Mouse (Mus musculus): ENCODE results near the gene Hnf1b. TPM values are rescaled to one million over a fixed set of nuclear protein-coding genes. Genes with fewer than 3 reads are reported as not detected.

Hnf1b gene
- polyA plus RNA-seq, 1 experiment from 2014 or later, result not detected

- Histone ChIP-seq H3K27me3 (ENCODE audit: control insufficient read depth, insufficient read depth, low read length) (no peaks in the 10 kb centered on the region), H3K4me2 (ENCODE audit: low read depth, low read length) (no peak overlapping the region), H3K9me3 (replicated peaks; ENCODE audit: control insufficient read depth, low read length) (no peaks in the 10 kb centered on the region), H3K4me3 (ENCODE audit: low read depth, low read length) (no peak overlapping the region), H3K36me3 (replicated peaks; ENCODE audit: control insufficient read depth, insufficient read depth, low read depth, low read length) (no peaks in the 10 kb centered on the region), H3K4me1 (ENCODE audit: control insufficient read depth, insufficient read depth, low read length) (no peaks in the 10 kb centered on the region), H3K27ac (replicated peaks; ENCODE audit: low read depth, low read length) (no peak overlapping the region), H3K9ac (replicated peaks; ENCODE audit: low read length) (no peak overlapping the region)
- WGBS, result 94% methylated on average over 8 of the region's 8 CpGs
- no peak for ATAC-seq (replicated peaks; ENCODE audit: insufficient number of reproducible peaks, low FRiP score, low TSS enrichment, low read depth)
- DNase-seq (ENCODE audit: low spot score), result no peak
Measured at GRCm38 (mm10) chr11:83885175-83885574, 35.3 kb downstream of the Hnf1b start.

GRCm38 (mm10) chr11:83886746-83887145 is 36.9 kb downstream of the Hnf1b start:
- Histone ChIP-seq H3K36me3 (replicated peaks; ENCODE audit: control insufficient read depth, insufficient read depth, low read depth, low read length) (no peaks in the 10 kb centered on the region), H3K9me3 (replicated peaks; ENCODE audit: control insufficient read depth, low read length) (no peaks in the 10 kb centered on the region), H3K27ac (replicated peaks; ENCODE audit: low read depth, low read length) (no peak overlapping the region), H3K4me1 (ENCODE audit: control insufficient read depth, insufficient read depth, low read length) (no peaks in the 10 kb centered on the region), H3K4me2 (ENCODE audit: low read depth, low read length) (no peak overlapping the region), H3K4me3 (ENCODE audit: low read depth, low read length) (no peak overlapping the region), H3K9ac (replicated peaks; ENCODE audit: low read length) (no peak overlapping the region), H3K27me3 (ENCODE audit: control insufficient read depth, insufficient read depth, low read length) (no peaks in the 10 kb centered on the region)
- DNase-seq (ENCODE audit: low spot score) (no peak), ATAC-seq (replicated peaks; ENCODE audit: insufficient number of reproducible peaks, low FRiP score, low TSS enrichment, low read depth) (no peak)
- 82% methylated on average over 3 of the region's 3 CpGs for WGBS

GRCm38 (mm10) chr11:83891366-83891765 is 41.5 kb downstream of the Hnf1b start:
- ATAC-seq (replicated peaks; ENCODE audit: insufficient number of reproducible peaks, low FRiP score, low TSS enrichment, low read depth), result no peak
- no peak overlapping the region for H3K27ac ChIP-seq (replicated peaks; ENCODE audit: low read depth, low read length)
- no peaks in the 10 kb centered on the region for H3K36me3 ChIP-seq (replicated peaks; ENCODE audit: control insufficient read depth, insufficient read depth, low read depth, low read length)
- H3K9me3 ChIP-seq (replicated peaks; ENCODE audit: control insufficient read depth, low read length), result no peaks in the 10 kb centered on the region
- peak; percentile 9 for DNase-seq (ENCODE audit: low spot score)
- H3K4me1 ChIP-seq (ENCODE audit: control insufficient read depth, insufficient read depth, low read length), result no peaks in the 10 kb centered on the region
- WGBS, result 42% methylated on average over 6 of the region's 6 CpGs
- no peak overlapping the region for H3K4me2 ChIP-seq (ENCODE audit: low read depth, low read length)
- H3K4me3 ChIP-seq (ENCODE audit: low read depth, low read length), result no peak overlapping the region
- no peak overlapping the region for H3K9ac ChIP-seq (replicated peaks; ENCODE audit: low read length)
- no peaks in the 10 kb centered on the region for H3K27me3 ChIP-seq (ENCODE audit: control insufficient read depth, insufficient read depth, low read length)

GRCm38 (mm10) chr11:83893325-83893724 is 43.5 kb downstream of the Hnf1b start:
- no peak overlapping the region for H3K9ac ChIP-seq (replicated peaks; ENCODE audit: low read length)
- H3K36me3 ChIP-seq (replicated peaks; ENCODE audit: control insufficient read depth, insufficient read depth, low read depth, low read length), result no peaks in the 10 kb centered on the region
- DNase-seq (ENCODE audit: low spot score), result no peak
- no peaks in the 10 kb centered on the region for H3K4me1 ChIP-seq (ENCODE audit: control insufficient read depth, insufficient read depth, low read length)
- no peak overlapping the region for H3K4me3 ChIP-seq (ENCODE audit: low read depth, low read length)
- H3K27ac ChIP-seq (replicated peaks; ENCODE audit: low read depth, low read length), result no peak overlapping the region
- no peaks in the 10 kb centered on the region for H3K27me3 ChIP-seq (ENCODE audit: control insufficient read depth, insufficient read depth, low read length)
- no peak overlapping the region for H3K4me2 ChIP-seq (ENCODE audit: low read depth, low read length)
- H3K9me3 ChIP-seq (replicated peaks; ENCODE audit: control insufficient read depth, low read length), result no peaks in the 10 kb centered on the region
- 77% methylated on average over 9 of the region's 9 CpGs for WGBS
- ATAC-seq (replicated peaks; ENCODE audit: insufficient number of reproducible peaks, low FRiP score, low TSS enrichment, low read depth), result no peak

- Histone ChIP-seq H3K4me2 (ENCODE audit: low read depth, low read length) (no peak overlapping the region), H3K36me3 (replicated peaks; ENCODE audit: control insufficient read depth, insufficient read depth, low read depth, low read length) (no peaks in the 10 kb centered on the region), H3K9me3 (replicated peaks; ENCODE audit: control insufficient read depth, low read length) (no peaks in the 10 kb centered on the region), H3K27ac (replicated peaks; ENCODE audit: low read depth, low read length) (no peak overlapping the region), H3K27me3 (ENCODE audit: control insufficient read depth, insufficient read depth, low read length) (no peaks in the 10 kb centered on the region), H3K4me3 (ENCODE audit: low read depth, low read length) (no peak overlapping the region), H3K9ac (replicated peaks; ENCODE audit: low read length) (no peak overlapping the region), H3K4me1 (ENCODE audit: control insufficient read depth, insufficient read depth, low read length) (no peaks in the 10 kb centered on the region)
- DNase-seq (ENCODE audit: low spot score) (no peak), ATAC-seq (replicated peaks; ENCODE audit: insufficient number of reproducible peaks, low FRiP score, low TSS enrichment, low read depth) (no peak)
- WGBS, result 78% methylated on average over 16 of the region's 16 CpGs
Measured at GRCm38 (mm10) chr11:83896430-83897410, 46.9 kb downstream of the Hnf1b start.

- no peak for ATAC-seq (replicated peaks; ENCODE audit: insufficient number of reproducible peaks, low FRiP score, low TSS enrichment, low read depth)
- no peak overlapping the region for H3K4me2 ChIP-seq (ENCODE audit: low read depth, low read length)
Measured at GRCm38 (mm10) chr11:83897569-83897968, 47.7 kb downstream of the Hnf1b start.

GRCm38 (mm10) chr11:83902812-83903211 is 52.9 kb downstream of the Hnf1b start:
- ATAC-seq (replicated peaks; ENCODE audit: insufficient number of reproducible peaks, low FRiP score, low TSS enrichment, low read depth) (no peak), DNase-seq (ENCODE audit: low spot score) (no peak)
- Histone ChIP-seq H3K27me3 (ENCODE audit: control insufficient read depth, insufficient read depth, low read length) (no peaks in the 10 kb centered on the region), H3K36me3 (replicated peaks; ENCODE audit: control insufficient read depth, insufficient read depth, low read depth, low read length) (no peaks in the 10 kb centered on the region), H3K4me3 (ENCODE audit: low read depth, low read length) (no peak overlapping the region), H3K27ac (replicated peaks; ENCODE audit: low read depth, low read length) (no peak overlapping the region), H3K9ac (replicated peaks; ENCODE audit: low read length) (no peak overlapping the region), H3K4me2 (ENCODE audit: low read depth, low read length) (no peak overlapping the region), H3K9me3 (replicated peaks; ENCODE audit: control insufficient read depth, low read length) (no peaks in the 10 kb centered on the region), H3K4me1 (ENCODE audit: control insufficient read depth, insufficient read depth, low read length) (no peaks in the 10 kb centered on the region)
- WGBS, result 74% methylated on average over 3 of the region's 3 CpGs

More at GRCm38 (mm10) chr11:83897569-83897968, 47.7 kb downstream of the Hnf1b start:
- DNase-seq (ENCODE audit: low spot score), result no peak
- WGBS, result 76% methylated on average over 7 of the region's 7 CpGs
- no peaks in the 10 kb centered on the region for H3K4me1 ChIP-seq (ENCODE audit: control insufficient read depth, insufficient read depth, low read length)
- H3K27ac ChIP-seq (replicated peaks; ENCODE audit: low read depth, low read length), result no peak overlapping the region
- H3K27me3 ChIP-seq (ENCODE audit: control insufficient read depth, insufficient read depth, low read length), result no peaks in the 10 kb centered on the region
- H3K9me3 ChIP-seq (replicated peaks; ENCODE audit: control insufficient read depth, low read length), result no peaks in the 10 kb centered on the region
- H3K36me3 ChIP-seq (replicated peaks; ENCODE audit: control insufficient read depth, insufficient read depth, low read depth, low read length), result no peaks in the 10 kb centered on the region
- H3K9ac ChIP-seq (replicated peaks; ENCODE audit: low read length), result no peak overlapping the region
- H3K4me3 ChIP-seq (ENCODE audit: low read depth, low read length), result no peak overlapping the region

- no peak overlapping the region for H3K4me2 ChIP-seq (ENCODE audit: low read depth, low read length)
- ATAC-seq (replicated peaks; ENCODE audit: insufficient number of reproducible peaks, low FRiP score, low TSS enrichment, low read depth) (no peak), DNase-seq (ENCODE audit: low spot score) (no peak)
- H3K9ac ChIP-seq (replicated peaks; ENCODE audit: low read length), result no peak overlapping the region
- H3K4me3 ChIP-seq (ENCODE audit: low read depth, low read length), result no peak overlapping the region
- no peak overlapping the region for H3K27ac ChIP-seq (replicated peaks; ENCODE audit: low read depth, low read length)
- H3K4me1 ChIP-seq (ENCODE audit: control insufficient read depth, insufficient read depth, low read length), result no peaks in the 10 kb centered on the region
- no peaks in the 10 kb centered on the region for H3K27me3 ChIP-seq (ENCODE audit: control insufficient read depth, insufficient read depth, low read length)
- no peaks in the 10 kb centered on the region for H3K9me3 ChIP-seq (replicated peaks; ENCODE audit: control insufficient read depth, low read length)
- 59% methylated on average over 5 of the region's 5 CpGs for WGBS
- H3K36me3 ChIP-seq (replicated peaks; ENCODE audit: control insufficient read depth, insufficient read depth, low read depth, low read length), result no peaks in the 10 kb centered on the region
Measured at GRCm38 (mm10) chr11:83905756-83906155, 55.9 kb downstream of the Hnf1b start.

Data from embryonic facial prominence, embryonic 11.5 days (tissue).